Comparison of ENCODE assay signal across 17 mouse cellular contexts in genomic region chr15:88385943-88386342, GRCm38 (mm10).
"Had no signal": no experiment of that assay in that cellular context is flagged by ENCODE, and none has a peak within 500 bp of the region (broad histone marks: within the 10 kb centered on the region; RNA-seq: fewer than 3 reads in every experiment).

No protein-coding gene starts in this region.

- H3K4me2 ChIP-seq: lung, embryonic 14.5 days; midbrain, embryonic 12.5 days had no signal

- H3K9ac ChIP-seq: lung, embryonic 14.5 days; midbrain, embryonic 12.5 days had no signal

- ATAC-seq: midbrain, embryonic 16.5 days had no signal

- H3K4me3 ChIP-seq: midbrain, embryonic 10.5 days; midbrain, embryonic 12.5 days; myocyte had no signal

- DNase-seq: lung, adult 18-20 months; lung, embryonic 14.5 days; lung, postnatal 10 days; lung, postnatal 4 days; midbrain, embryonic 14.5 days; retina, postnatal 1 day; right cerebral cortex, adult 18-20 months; right cerebral cortex, postnatal 25 days; right cerebral cortex, postnatal 4 days; spleen, adult 18-20 months; thymus, adult 18-20 months; thymus, postnatal 14 days; thymus, postnatal 36 days had no signal

- H3K36me3 ChIP-seq: midbrain, embryonic 10.5 days; midbrain, embryonic 12.5 days had no signal

- H3K9me3 ChIP-seq: midbrain, embryonic 12.5 days had no signal

- H3K27ac ChIP-seq: midbrain, embryonic 10.5 days; midbrain, embryonic 12.5 days had no signal
